Mouse (Mus musculus) heart, embryonic 16.5 days (tissue): ENCODE data around the gene Entpd4b. TPM values are rescaled to one million over a fixed set of nuclear protein-coding genes. Genes with fewer than 3 reads are reported as not detected.
A peak's percentile ranks its signal among the peaks of the same experiment; 100 is the strongest.
"Not testable (repeated sequence)": the region's sequence is repeated elsewhere in the genome, so short reads cannot be mapped to it uniquely, and the experiment has no call there.

Source experiments
- ATAC-seq: fragments of 200-750 bp; cut with Nextera tagmentation; replicated peaks from 2 replicates; pipeline ENCODE4 v1.8.0; 2017; ENCODE audit warnings: moderate number of reproducible peaks; ENCODE audit not compliant: insufficient read depth, low FRiP score; ENCODE audit errors: extremely low read depth
- H3K27ac ChIP-seq: fragments of 300-500 bp; sonication (generic); 2 replicates; pipeline ENCODE4 v1.5.1; 2014; ENCODE audit warnings: mild to moderate bottlenecking, low read length, control low read depth, moderate library complexity
- H3K27me3 ChIP-seq: fragments of 300-500 bp; sonication (generic); 2 replicates; pipeline ENCODE4 v1.6.1; 2014; ENCODE audit warnings: low read length, mixed read lengths; ENCODE audit not compliant: control insufficient read depth, insufficient read depth
- H3K36me3 ChIP-seq: fragments of 300-500 bp; sonication (generic); 2 replicates; pipeline ENCODE4 v1.6.1; 2014; ENCODE audit not compliant: control insufficient read depth, insufficient read depth
- H3K4me1 ChIP-seq: fragments of 300-500 bp; sonication (generic); 2 replicates; pipeline ENCODE4 v1.6.1; 2014; ENCODE audit warnings: low read length, mixed read lengths; ENCODE audit not compliant: control insufficient read depth, insufficient read depth
- H3K4me2 ChIP-seq: fragments of 300-500 bp; sonication (generic); 2 replicates; pipeline ENCODE4 v1.6.1; 2014; ENCODE audit warnings: low read depth, mild to moderate bottlenecking, control low read depth, low read length
- H3K4me3 ChIP-seq: fragments of 300-500 bp; sonication (generic); 2 replicates; pipeline ENCODE4 v1.5.1; 2014; ENCODE audit warnings: mild to moderate bottlenecking, control low read depth, low read length
- H3K9ac ChIP-seq: fragments of 300-500 bp; sonication (generic); 2 replicates; pipeline ENCODE4 v1.6.1; 2014; ENCODE audit warnings: low read length, control low read depth
- H3K9me3 ChIP-seq: fragments of 300-500 bp; sonication (generic); replicated peaks from 2 replicates; pipeline ENCODE4 v1.6.1; 2016; ENCODE audit warnings: low read length; ENCODE audit not compliant: control insufficient read depth
- WGBS: fragments of 180-500 bp; shearing (Covaris S2); extraction: QIAGEN DNeasy Blood & Tissue Kit; methylation state at CpG from one replicate; pipeline ENCODE4 v1.1.7; 2014; 5-methylcytosine and 5-hydroxymethylcytosine counted together
- polyA plus RNA-seq: library from polyadenylated mRNA; unstranded; fragments of >200 nt; fragmentation: Nextera tagmentation; extraction: Ambion mirVana; gene quantifications from 2 replicates; pipeline ENCODE4 v1.2.1, GENCODE M21; 2015

The Entpd4b gene
- polyA plus RNA-seq: 18.4 and 19.4 TPM in 2 replicates

DNA sequence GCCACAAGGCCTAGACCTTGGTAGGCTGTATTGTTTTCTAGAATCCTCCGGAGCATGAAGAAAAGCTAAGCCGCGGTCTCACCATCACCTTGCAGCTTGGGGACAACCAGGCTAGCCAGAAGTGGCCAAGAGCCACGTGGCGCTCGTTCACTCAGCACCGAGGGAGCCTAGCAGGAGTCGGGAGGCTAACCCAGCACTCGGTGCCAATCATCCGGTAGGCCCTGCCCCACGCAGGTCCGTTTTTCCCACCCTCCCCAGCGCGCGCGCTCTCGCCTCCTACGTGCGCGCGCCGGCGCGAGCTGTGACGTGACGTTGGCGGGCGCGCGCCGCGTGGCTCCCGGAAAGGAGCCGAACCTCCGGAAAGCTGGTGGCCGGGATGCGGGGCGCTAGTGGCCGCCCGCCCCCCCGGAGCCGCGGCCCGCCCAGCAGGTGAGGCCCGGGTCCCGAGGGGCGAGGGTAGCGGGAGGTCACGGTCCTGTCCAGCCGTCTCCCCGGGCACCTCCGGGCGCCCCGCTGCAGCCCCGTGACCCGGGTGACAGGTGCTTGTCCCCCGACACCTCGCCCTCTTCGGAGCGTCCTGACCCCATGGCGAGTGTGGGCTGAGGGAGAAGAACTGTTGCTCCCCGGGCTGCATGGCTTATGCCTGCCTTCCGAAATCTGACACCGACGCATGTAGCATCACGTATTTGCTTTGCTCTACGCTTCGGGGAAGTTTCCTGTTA is at the start of gene Entpd4b:
Gene Entpd4b, plus strand, starts transcription at position 315 of the 722 bp plus-strand sequence.
- not testable (repeated sequence) for H3K36me3 ChIP-seq, H3K9me3 ChIP-seq, H3K4me1 ChIP-seq, H3K27ac ChIP-seq, H3K27me3 ChIP-seq, H3K4me3 ChIP-seq, H3K9ac ChIP-seq, H3K4me2 ChIP-seq
- peak; percentile 91 for ATAC-seq
- WGBS: no CpG with 5 or more reads among the region's 68 CpGs

DNA sequence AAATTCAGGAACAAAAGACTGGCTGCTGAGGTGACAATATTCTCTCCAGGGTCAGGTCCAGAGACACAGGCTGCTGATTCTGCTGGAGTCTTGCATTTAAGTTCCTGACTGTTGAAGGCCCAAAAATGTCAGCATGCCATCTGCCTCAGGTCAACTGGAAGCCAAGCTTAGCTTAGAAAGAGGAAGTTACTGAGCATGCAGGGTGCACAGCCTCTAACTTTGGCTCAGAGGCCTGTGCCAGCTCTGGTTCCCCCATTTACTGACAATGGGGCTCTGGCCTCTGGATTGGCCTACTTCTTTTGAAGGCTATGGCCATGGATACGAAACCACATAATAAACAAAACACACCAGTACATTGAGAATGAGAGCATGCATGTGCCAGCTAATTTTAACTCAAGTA is 48.2 kb upstream of the Entpd4b start:
- ATAC-seq, H3K9ac ChIP-seq, H3K4me2 ChIP-seq, H3K9me3 ChIP-seq, H3K4me3 ChIP-seq, H3K36me3 ChIP-seq, H3K4me1 ChIP-seq, H3K27ac ChIP-seq, H3K27me3 ChIP-seq: not testable (repeated sequence)
- no CpG with 5 or more reads among the region's 1 CpGs for WGBS

DNA sequence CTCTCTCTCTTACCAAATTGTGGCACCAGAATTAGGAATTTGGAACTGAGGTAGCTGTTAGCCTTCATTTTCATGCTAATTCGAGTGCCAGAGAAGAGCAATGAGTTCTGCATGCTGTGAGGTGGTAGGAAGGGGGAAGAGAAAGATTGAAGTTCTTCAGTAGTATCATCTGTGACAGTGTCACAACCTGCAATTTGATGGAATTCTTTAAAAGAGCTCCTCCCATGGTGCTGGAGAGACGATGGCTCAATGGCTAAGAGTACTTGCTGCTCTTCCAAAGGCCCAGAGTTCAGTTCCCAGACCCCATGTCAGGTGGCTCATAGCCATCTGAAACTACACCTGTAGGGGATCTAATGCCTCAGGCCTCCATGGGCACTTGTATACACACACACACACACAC is 42.8 kb upstream of the Entpd4b start, which contains the start of gene Gm27179:
Gene Gm27179, minus strand, starts transcription at position 101 of the 400 bp plus-strand sequence.
- WGBS: no CpG with 5 or more reads among the region's 2 CpGs
- not testable (repeated sequence) for H3K4me2 ChIP-seq, H3K27ac ChIP-seq, H3K9ac ChIP-seq, ATAC-seq, H3K36me3 ChIP-seq, H3K9me3 ChIP-seq, H3K4me3 ChIP-seq, H3K4me1 ChIP-seq, H3K27me3 ChIP-seq

DNA sequence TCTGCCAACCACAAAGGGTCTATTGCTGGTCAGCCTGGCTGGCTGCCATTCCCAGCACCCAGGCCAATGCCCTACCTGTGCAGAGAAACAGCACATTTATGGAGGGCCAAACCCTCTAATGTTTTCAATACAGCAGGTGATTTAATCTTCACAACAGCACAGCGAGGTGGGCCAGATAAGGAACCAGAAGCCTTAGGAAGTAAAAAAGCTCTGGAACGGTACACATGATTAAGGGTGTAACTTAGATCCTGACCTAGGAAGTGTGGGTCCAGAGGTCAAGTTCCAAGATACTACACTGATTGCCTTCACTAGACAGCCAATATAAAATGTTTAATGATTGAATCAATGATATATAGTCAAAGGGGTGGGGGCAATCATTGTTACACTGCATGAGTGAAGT is 34.4 kb upstream of the Entpd4b start:
- ATAC-seq, H3K4me3 ChIP-seq, H3K9me3 ChIP-seq, H3K4me1 ChIP-seq, H3K27me3 ChIP-seq, H3K4me2 ChIP-seq, H3K27ac ChIP-seq, H3K36me3 ChIP-seq, H3K9ac ChIP-seq: not testable (repeated sequence)
- WGBS: no CpG with 5 or more reads among the region's 2 CpGs

DNA sequence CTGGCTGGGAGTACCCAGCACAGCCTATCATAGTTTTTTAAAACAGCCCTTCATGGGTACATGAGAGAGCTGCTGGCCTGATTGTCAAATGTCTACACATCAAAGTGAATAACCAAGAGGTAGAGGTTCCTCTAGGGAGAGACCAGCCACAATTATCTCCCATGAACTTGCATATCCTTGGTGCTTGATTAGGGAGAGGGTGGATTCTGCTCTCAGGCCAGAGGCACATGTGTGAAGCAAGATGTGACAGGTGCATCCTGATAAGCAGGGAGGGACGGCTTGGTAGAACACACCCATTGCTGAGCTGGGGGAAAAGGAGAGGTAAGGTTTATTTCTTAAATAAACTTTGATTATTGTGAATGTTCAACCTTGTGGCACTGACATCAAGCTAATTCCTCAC is 32.2 kb upstream of the Entpd4b start:
- H3K27me3 ChIP-seq, H3K4me2 ChIP-seq, H3K9ac ChIP-seq, H3K27ac ChIP-seq, ATAC-seq, H3K9me3 ChIP-seq, H3K4me1 ChIP-seq, H3K36me3 ChIP-seq, H3K4me3 ChIP-seq: not testable (repeated sequence)
- no CpG with 5 or more reads among the region's 1 CpGs for WGBS

- not testable (repeated sequence) for ATAC-seq, H3K4me1 ChIP-seq, H3K27me3 ChIP-seq, H3K36me3 ChIP-seq, H3K9ac ChIP-seq, H3K4me3 ChIP-seq, H3K9me3 ChIP-seq, H3K4me2 ChIP-seq, H3K27ac ChIP-seq
- no CpG with 5 or more reads among the region's 1 CpGs for WGBS
Observed at GRCm38 (mm10) chr14:69526202-69526601, 29.0 kb upstream of the Entpd4b start.

DNA sequence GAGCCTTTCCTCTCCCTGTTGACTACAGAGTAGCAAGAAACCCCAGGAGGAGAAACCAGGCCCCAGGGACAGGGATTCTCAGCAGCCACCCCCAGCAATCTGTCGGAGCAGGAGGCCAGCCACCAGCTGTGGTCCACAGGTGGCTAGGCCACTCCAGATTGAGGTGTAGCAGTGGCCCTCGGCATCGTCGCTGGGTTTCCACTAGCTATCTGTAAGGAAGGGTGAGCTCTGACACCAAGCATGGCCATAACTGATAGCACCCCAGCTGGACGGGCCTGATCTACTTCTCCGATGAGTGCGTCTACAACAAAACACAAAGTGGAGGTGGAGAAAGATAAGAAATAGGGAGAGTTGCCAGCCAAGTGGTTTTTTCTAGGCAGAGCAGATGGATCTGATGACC is 18.7 kb upstream of the Entpd4b start:
- not testable (repeated sequence) for H3K9me3 ChIP-seq, H3K4me3 ChIP-seq, H3K27ac ChIP-seq, H3K9ac ChIP-seq, H3K27me3 ChIP-seq, H3K4me1 ChIP-seq, H3K4me2 ChIP-seq, ATAC-seq, H3K36me3 ChIP-seq
- WGBS: no CpG with 5 or more reads among the region's 7 CpGs

DNA sequence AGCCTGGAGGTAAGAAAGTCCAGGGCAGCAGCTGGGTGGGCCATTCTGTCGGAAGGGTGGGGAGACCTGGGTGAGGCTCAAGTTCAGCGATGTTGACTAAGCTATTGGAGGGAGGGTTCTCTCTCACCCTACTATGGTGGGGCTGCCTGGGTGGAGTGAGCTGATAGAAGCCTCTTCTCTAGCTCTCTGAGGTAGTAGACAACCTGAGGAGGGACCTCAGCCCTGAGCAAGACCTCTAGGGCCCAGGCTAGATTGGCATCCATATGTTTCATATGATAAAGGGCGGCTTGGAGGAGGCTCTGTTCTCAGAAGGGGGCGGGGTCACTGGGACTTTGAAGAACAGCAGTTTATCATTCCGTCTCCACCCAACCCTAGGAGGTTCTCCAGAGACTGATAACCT is 15.1 kb upstream of the Entpd4b start:
- ATAC-seq, H3K4me2 ChIP-seq, H3K36me3 ChIP-seq, H3K27ac ChIP-seq, H3K4me1 ChIP-seq, H3K9ac ChIP-seq, H3K9me3 ChIP-seq, H3K4me3 ChIP-seq, H3K27me3 ChIP-seq: not testable (repeated sequence)
- no CpG with 5 or more reads among the region's 5 CpGs for WGBS

DNA sequence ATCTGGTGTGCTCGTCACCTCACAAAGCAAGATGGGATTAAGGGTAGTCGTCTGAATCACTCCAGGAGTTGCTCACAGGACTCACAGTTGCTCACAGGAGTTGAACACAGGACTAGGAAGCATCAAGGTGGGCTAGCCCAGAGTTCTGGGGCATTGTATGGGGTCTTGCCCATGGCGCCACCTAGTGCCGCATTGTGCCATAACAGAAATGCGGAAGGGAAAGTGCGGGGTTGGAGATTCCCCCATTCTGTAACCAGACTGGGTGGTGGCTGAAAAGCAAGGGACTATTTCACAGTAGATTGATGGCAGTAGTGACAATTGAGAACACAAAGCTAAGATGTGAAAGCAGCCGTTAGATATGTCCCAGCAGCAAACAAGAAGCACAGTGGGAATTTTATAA is 12.5 kb upstream of the Entpd4b start:
- H3K4me3 ChIP-seq, H3K27me3 ChIP-seq, H3K27ac ChIP-seq, H3K9me3 ChIP-seq, H3K36me3 ChIP-seq, H3K4me2 ChIP-seq, ATAC-seq, H3K9ac ChIP-seq, H3K4me1 ChIP-seq: not testable (repeated sequence)
- no CpG with 5 or more reads among the region's 7 CpGs for WGBS
